Mouse (Mus musculus): ENCODE measurements at regions not wholly inside any gene's neighbourhood (a gene's known extent, or its start where the extent isn't known, plus 50 kb on each side); places are given as distances from the start of the nearest gene placed in this dataset.

DNA sequence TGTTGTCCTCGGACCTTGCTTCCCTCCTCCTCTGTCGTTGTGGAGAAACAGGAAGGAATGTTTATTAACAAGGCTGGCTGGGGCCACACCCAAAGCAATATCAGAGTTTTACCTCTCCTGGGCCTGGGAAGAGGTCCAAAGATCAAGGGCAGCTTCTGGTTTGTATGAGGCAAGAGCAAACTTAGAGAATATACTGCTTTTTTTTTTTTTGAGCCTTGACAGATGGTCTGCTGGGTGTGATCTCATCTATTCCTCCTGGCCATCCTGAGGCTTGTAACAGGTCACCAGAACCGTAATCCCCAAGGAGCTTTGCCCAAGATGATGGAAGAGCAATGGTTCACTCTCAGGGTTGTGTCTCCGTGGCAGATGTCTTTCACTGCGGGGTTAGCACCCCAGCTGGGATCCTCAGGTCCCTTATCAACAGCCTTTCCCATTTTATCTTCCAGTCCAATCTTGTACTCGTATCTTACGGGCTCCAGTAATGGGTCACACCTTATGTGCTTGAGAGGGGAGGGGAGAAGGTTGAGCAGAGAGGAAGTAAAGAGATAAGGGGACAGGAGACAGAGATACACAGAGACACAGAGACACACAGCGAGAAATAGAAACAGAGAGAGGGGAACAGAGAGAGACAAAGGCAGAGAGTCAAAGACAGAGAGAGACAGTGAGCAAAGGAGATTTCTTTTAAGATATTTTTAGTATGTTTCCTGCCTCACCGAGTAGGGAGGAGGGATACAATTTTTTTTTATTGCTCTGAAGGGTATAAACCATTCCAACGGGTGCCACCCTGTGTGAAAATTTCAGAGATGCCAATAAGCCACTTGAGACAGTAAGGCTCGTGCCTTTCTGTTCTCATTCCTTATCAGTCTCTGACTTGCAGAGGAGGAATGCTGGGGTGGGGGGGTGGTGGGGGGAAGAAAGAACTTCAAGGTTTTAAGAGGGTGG lies 134.6 kb upstream of the Cdkn2b start:
- WGBS (ENCODE audit: missing documents): 45% methylated on average over 11 of the region's 11 CpGs
- Histone ChIP-seq H3K79me2 (ENCODE audit: inconsistent target) (no peaks in the 10 kb centered on the region), H3K36me3 (ENCODE audit: inconsistent target) (no peaks in the 10 kb centered on the region), H3K27ac (no peak overlapping the region), H3K4me3 (ENCODE audit: inconsistent target) (no peak overlapping the region)

DNA sequence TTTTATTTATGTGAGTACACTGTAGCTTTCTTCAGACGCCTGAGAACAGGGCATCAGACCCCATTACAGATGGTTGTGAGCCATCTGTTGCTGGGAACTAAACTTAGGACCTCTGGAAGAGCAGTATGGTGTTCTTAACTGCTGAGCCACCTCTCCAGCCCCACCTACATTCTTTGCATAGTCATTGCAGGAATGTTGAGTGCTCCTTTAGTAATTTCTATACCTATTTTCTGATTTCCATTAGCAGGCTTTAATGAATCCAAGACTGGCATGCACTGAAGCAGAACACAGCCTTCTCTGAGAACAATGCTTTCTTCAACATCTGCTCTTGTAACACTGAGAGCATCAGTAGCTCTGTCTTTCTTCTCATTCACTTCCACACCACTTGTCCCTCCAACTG lies 131.7 kb upstream of the Cdkn2b start:
- Histone ChIP-seq H3K27ac (no peak overlapping the region), H3K36me3 (ENCODE audit: inconsistent target) (no peaks in the 10 kb centered on the region), H3K79me2 (ENCODE audit: inconsistent target) (no peaks in the 10 kb centered on the region), H3K4me3 (ENCODE audit: inconsistent target) (no peak overlapping the region)
- 79% methylated on average over 1 of the region's 1 CpGs for WGBS (ENCODE audit: missing documents)

DNA sequence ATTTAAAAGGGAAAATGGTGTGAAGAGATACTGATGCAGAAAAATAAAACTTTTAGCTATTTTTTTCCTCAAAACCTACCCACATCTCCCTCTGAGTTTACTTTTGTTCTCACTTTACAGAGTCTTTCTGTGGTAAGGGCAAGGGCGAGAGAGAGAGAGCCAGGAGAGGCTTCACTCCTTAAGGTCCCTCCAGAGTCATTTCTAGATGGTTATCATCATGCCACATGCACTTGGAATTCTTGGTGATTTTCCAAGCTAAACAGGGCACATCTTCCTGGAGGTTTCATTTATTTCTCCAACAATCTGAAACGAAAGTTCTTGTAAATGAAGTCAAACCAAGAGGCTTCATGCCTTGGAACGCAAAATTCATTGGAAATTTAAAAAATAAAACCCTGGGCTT lies 130.0 kb upstream of the Cdkn2b start:
- no peak overlapping the region for H3K4me3 ChIP-seq (ENCODE audit: inconsistent target)
- no peaks in the 10 kb centered on the region for H3K79me2 ChIP-seq (ENCODE audit: inconsistent target)
- no peak overlapping the region for H3K27ac ChIP-seq
- WGBS (ENCODE audit: missing documents): 81% methylated on average over 3 of the region's 3 CpGs
- H3K36me3 ChIP-seq (ENCODE audit: inconsistent target): no peaks in the 10 kb centered on the region

DNA sequence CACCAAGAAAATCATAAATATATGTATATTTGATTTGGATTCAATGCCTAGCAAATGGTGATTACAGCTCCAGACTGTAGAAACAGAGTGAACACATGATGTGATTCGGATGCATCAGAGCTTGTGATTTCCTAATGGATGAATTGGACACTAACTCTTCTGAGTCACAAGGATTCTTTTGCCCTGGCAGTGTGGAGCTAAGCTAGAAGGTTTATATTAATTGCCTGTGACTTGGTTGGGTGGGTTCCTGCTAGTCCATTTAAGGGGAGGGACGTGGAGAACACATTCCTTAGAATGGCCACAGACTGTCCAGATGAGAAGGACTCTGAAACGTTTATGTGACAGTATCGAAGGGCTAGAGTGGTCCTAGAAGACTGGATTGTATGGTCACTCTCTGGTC lies 129.5 kb upstream of the Cdkn2b start:
- H3K27ac ChIP-seq: no peak overlapping the region
- whole genome bisulfite sequencing (ENCODE audit: missing documents): 79% methylated on average over 3 of the region's 4 CpGs
- no peaks in the 10 kb centered on the region for H3K79me2 ChIP-seq (ENCODE audit: inconsistent target)
- H3K4me3 ChIP-seq (ENCODE audit: inconsistent target): no peak overlapping the region
- no peaks in the 10 kb centered on the region for H3K36me3 ChIP-seq (ENCODE audit: inconsistent target)

DNA sequence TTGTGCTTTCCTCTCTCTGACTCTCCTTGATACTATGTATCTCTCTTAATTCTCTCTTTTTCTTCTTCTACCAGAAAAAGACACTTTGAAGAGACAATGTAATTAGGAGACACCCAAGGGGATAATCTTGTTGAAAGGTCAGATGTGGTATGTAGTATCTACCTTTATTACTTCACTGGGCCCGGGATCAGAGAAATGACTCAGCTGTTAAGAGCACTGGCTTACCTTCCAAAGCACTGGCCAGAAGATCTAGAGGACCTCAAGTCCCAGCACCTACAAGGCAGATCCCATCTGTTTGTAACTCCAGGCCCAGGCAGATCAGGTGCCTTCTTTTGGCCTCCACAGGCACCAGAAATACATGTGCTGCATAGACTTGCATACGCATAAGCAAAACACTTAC lies 127.8 kb upstream of the Cdkn2b start:
- 91% methylated on average over 2 of the region's 2 CpGs for WGBS (ENCODE audit: missing documents)
- H3K79me2 ChIP-seq (ENCODE audit: inconsistent target): no peaks in the 10 kb centered on the region
- H3K27ac ChIP-seq: no peak overlapping the region
- no peak overlapping the region for H3K4me3 ChIP-seq (ENCODE audit: inconsistent target)
- H3K36me3 ChIP-seq (ENCODE audit: inconsistent target): no peaks in the 10 kb centered on the region

DNA sequence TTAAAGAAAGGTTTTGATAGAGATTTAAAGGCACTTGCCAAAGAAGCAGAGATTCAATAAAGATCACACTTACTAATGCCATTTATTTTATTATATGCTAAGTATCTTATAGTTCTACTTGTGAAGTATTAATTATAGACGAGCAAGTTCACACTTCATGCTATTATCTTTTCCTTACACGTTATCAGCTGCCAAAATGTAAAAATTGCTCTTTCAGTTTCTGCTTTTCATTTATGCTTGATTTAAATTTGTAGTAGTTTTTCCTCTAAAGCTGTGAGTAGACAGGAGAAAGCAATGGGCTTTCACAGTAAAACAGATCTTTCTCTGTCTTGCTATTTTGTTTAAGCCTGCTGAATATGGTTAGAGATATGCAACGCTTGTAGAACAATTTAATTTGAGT lies 125.9 kb upstream of the Cdkn2b start:
- H3K27ac ChIP-seq: no peak overlapping the region
- no peaks in the 10 kb centered on the region for H3K79me2 ChIP-seq (ENCODE audit: inconsistent target)
- no peak overlapping the region for H3K4me3 ChIP-seq (ENCODE audit: inconsistent target)
- H3K36me3 ChIP-seq (ENCODE audit: inconsistent target): no peaks in the 10 kb centered on the region
- 85% methylated on average over 3 of the region's 3 CpGs for WGBS (ENCODE audit: missing documents)

DNA sequence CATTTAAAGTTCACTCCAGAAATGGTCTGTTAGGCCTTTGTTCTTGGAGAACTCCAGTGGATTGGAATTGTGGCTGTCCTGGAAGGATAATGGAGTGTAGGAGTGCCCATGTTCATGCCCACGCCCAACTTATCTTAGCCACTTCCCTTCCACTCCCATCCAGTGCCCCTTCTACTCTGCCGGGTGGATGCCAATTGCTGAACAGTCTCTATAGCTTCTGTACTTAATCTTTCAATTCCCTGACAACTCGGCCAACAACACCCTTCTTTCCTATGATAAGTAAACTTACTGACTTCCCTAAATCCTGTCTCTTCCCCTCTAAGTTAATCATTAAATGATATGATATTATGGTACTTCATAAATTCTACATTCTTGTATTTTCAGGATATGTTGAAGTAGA lies 123.3 kb upstream of the Cdkn2b start:
- WGBS (ENCODE audit: missing documents): 81% methylated on average over 3 of the region's 3 CpGs

DNA sequence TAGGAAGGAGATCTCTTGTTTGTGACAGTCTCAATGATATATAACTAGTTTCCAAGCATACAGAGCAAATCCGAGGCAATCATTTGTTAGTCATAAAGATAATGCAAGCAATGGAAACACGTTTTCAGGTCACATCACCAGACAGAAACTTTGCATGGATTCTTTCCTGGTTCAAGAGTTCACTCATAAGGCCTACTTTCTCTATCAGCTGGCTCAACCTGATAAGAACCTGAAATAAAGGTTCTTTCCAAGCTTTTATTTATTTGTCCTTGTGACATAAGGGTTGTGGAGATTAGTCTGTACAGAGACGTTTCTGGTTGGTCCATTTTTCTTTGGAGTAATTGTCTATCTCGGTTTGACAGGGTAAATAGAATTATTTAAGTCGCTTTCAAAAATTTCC lies 122.7 kb upstream of the Cdkn2b start:
- no peaks in the 10 kb centered on the region for H3K36me3 ChIP-seq (ENCODE audit: inconsistent target)

More for the DNA sequence above, 123.3 kb upstream of the Cdkn2b start:
- Histone ChIP-seq H3K27ac (no peak overlapping the region), H3K79me2 (ENCODE audit: inconsistent target) (no peaks in the 10 kb centered on the region), H3K4me3 (ENCODE audit: inconsistent target) (no peak overlapping the region), H3K36me3 (ENCODE audit: inconsistent target) (no peaks in the 10 kb centered on the region)

DNA sequence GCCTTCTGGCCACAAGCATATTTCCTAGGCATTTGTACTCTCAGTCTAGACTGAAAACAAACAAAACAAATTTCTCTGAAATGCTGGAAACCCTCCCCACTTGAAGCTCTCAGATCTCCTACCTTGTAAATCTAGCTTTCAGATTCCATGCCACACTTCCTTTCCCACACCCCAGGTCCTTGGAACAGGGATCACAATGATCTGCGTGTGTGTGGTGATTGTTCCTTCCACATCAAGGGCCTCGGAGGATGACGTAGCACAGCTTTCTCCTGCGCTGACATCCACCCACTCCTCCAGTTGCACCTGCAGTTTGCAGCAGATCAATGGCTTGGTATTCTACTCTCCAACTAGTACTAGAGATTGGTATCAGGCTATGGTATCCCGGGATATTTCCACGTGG lies 120.7 kb upstream of the Cdkn2b start:
- 88% methylated on average over 6 of the region's 6 CpGs for WGBS (ENCODE audit: missing documents)
- no peaks in the 10 kb centered on the region for H3K79me2 ChIP-seq (ENCODE audit: inconsistent target)
- H3K27ac ChIP-seq: no peak overlapping the region
- no peak overlapping the region for H3K4me3 ChIP-seq (ENCODE audit: inconsistent target)
- H3K36me3 ChIP-seq (ENCODE audit: inconsistent target): no peaks in the 10 kb centered on the region

More for the DNA sequence above, 122.7 kb upstream of the Cdkn2b start:
- Histone ChIP-seq H3K79me2 (ENCODE audit: inconsistent target) (no peaks in the 10 kb centered on the region), H3K4me3 (ENCODE audit: inconsistent target) (no peak overlapping the region), H3K27ac (no peak overlapping the region)
- WGBS (ENCODE audit: missing documents): 75% methylated on average over 5 of the region's 5 CpGs

DNA sequence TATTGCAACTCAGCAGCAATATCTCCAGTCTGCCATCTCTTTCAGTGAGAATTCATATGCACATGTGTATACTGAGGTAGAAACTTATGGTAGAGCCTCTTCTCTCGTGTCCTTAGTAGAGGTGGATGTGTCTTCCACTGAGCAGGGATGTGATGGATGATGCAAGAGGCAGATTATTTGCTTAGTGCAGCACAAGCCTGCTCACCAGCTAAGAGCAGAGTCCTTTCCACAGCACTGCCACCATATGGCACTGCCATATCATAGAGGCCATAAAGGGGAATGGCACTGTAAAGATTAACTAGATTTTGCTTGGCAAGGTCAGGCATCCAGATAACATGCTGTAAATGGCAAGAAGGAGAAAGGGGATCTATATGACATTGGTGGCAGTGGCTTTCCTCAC lies 117.6 kb upstream of the Cdkn2b start:
- no peak overlapping the region for H3K27ac ChIP-seq
- no peaks in the 10 kb centered on the region for H3K36me3 ChIP-seq (ENCODE audit: inconsistent target)
- H3K79me2 ChIP-seq (ENCODE audit: inconsistent target): no peaks in the 10 kb centered on the region
- H3K4me3 ChIP-seq (ENCODE audit: inconsistent target): no peak overlapping the region
- 78% methylated on average over 1 of the region's 1 CpGs for whole genome bisulfite sequencing (ENCODE audit: missing documents)

DNA sequence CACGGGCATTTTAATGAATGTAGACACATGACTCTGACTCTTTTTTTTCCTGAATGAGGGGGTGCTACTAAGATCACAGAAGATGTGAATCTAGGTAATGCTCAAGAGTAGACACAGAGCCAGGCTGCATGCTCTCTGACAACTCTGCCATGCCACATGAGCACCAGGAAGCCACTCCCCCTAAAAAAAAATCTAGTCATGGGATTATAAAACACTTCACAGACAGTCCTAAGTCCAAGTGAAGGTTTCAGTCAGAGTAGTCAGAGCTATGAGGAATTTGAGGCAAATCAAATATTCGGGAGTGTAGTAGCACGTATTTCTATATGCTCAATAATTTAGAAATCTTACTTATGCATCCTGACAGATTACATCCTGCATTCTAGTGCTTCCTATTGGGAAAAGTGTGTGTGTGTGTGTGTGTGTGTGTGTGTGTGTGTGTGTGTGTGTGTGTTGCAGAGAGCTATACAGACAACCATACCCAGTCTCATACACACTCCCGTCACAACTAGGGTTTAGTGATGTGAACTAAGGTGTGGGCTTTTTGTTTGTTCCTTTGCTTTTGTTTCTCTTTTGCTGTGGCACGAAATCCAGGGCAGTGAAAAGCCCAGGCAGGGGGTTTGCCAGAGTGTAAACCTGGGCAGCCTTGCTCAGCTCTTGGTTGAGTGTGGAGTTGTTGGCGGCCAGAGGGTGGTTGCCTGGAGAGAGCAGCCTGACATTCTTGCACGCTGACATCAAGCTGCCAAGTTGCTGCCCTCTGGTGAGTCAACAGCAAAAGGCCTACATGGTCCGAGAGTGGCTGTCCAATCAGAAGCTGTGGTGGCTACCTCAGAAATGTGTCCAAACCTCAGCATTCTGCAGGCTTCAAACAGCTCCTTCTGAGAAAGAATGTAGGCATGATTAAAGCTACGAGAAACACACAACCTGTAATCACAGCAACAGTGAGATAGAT lies 116.8 kb upstream of the Cdkn2b start:
- Histone ChIP-seq H3K27ac (no peak overlapping the region), H3K79me2 (ENCODE audit: inconsistent target) (no peaks in the 10 kb centered on the region), H3K36me3 (ENCODE audit: inconsistent target) (no peaks in the 10 kb centered on the region), H3K4me3 (ENCODE audit: inconsistent target) (no peak overlapping the region)
- WGBS (ENCODE audit: missing documents): 64% methylated on average over 8 of the region's 9 CpGs

DNA sequence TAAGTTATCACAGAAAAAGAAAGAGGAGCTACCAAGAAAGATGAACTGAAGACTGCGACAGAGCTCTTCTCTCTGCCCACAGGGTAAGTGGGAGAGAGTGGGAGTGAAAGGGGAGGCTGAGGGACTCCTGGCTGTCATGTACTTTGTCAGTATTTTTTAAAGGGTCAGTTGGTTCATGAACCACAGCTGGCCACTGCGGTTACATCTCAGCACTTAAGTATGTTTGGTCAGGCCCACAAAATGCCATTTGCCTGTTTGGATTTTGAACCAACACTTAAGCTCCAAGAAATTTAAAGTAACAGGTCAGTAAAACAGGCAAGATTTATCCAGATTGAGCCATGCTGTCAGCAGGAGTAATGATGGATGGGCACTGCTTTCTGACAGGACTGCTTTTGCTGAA lies 115.1 kb upstream of the Cdkn2b start:
- H3K27ac ChIP-seq: no peak overlapping the region
- H3K36me3 ChIP-seq (ENCODE audit: inconsistent target): no peaks in the 10 kb centered on the region
- 92% methylated on average over 2 of the region's 2 CpGs for WGBS (ENCODE audit: missing documents)
- no peaks in the 10 kb centered on the region for H3K79me2 ChIP-seq (ENCODE audit: inconsistent target)
- no peak overlapping the region for H3K4me3 ChIP-seq (ENCODE audit: inconsistent target)

DNA sequence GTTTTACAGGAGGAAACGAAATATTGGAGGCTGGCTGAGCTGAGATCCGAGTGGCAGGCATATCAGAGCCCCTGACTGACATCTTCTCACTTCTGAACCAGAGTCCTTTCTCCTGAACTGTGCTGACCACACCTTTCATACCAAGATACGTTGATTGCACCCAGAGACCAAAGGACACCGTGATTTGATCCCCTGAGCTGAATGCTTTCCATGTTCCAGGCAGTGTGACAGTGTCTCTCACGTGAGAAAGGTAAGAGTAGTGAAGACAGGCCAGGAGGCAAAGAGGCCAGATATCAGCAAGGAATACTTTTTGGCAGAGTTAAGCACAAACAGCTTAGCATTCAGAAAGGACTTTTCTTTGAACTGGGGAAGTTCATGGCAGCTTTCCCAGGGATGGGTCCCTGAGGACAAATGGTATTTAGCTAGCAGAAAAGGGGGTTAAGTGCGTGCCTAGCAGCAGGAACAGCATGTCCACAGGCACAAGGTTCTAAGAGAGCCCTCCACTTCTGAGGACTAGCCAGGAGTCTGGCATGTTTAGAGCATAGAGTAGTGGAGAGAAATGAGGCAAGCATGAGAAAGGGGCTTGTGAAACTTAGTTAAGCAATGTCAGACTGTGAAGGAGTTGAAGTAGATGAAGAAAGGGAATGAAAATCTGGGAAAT lies 111.0 kb upstream of the Cdkn2b start:
- no peak overlapping the region for H3K27ac ChIP-seq
- no peaks in the 10 kb centered on the region for H3K79me2 ChIP-seq (ENCODE audit: inconsistent target)
- no peaks in the 10 kb centered on the region for H3K36me3 ChIP-seq (ENCODE audit: inconsistent target)
- no peak overlapping the region for H3K4me3 ChIP-seq (ENCODE audit: inconsistent target)
- WGBS (ENCODE audit: missing documents): 68% methylated on average over 6 of the region's 6 CpGs

DNA sequence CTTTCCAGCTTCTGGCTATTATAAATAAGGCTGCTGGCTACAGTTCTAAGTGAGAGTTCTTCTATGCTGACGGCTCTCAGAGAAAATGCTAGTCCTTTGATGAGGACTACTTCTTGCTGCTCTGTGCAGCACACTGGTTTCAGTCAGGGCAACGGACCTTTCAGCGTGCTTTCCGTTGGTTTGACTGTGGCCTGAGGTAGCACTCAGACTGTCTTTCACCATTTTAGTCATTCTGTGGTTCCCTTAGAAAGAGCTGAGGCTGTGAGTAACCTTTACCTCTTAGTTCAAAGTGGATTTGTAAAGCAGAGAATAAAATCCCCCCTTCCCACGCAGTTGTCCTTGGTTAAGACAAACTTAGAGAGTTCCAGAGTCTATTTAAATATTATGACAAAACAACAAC lies 110.0 kb upstream of the Cdkn2b start:
- Histone ChIP-seq H3K4me3 (ENCODE audit: inconsistent target) (no peak overlapping the region), H3K27ac (no peak overlapping the region), H3K79me2 (ENCODE audit: inconsistent target) (no peaks in the 10 kb centered on the region), H3K36me3 (ENCODE audit: inconsistent target) (no peaks in the 10 kb centered on the region)
- 83% methylated on average over 5 of the region's 5 CpGs for WGBS (ENCODE audit: missing documents)
